Mouse (Mus musculus) intestine, postnatal 0 days (tissue): Measurements from ENCODE around the gene Tgfbr2. TPM values are rescaled to one million over a fixed set of nuclear protein-coding genes. Genes with fewer than 3 reads are reported as not detected.

Experiments used
- ATAC-seq: fragments of 200-750 bp; cut with Nextera tagmentation; 2 replicates; pipeline ENCODE4 v1.8.0; 2017; ENCODE audit warnings: mild to moderate bottlenecking, moderate TSS enrichment, moderate library complexity
- H3K27ac ChIP-seq: fragments of 300-500 bp; sonication (generic); 2 replicates; pipeline ENCODE4 v1.5.1; 2014; ENCODE audit warnings: mild to moderate bottlenecking, low read depth, low read length, moderate library complexity
- H3K27me3 ChIP-seq: fragments of 300-500 bp; sonication (generic); replicated peaks from 2 replicates; pipeline ENCODE4 v1.6.1; 2014; ENCODE audit warnings: low read length, mixed read lengths; ENCODE audit not compliant: control insufficient read depth, insufficient read depth
- H3K36me3 ChIP-seq: fragments of 300-500 bp; sonication (generic); 2 replicates; pipeline ENCODE4 v1.6.1; 2014; ENCODE audit warnings: mild to moderate bottlenecking, moderate library complexity; ENCODE audit not compliant: control insufficient read depth, insufficient read depth
- H3K4me1 ChIP-seq: fragments of 300-500 bp; sonication (generic); replicated peaks from 2 replicates; pipeline ENCODE4 v1.6.1; 2014; ENCODE audit warnings: antibody characterized with exemption, low read length, mixed read lengths; ENCODE audit not compliant: control insufficient read depth, insufficient read depth
- H3K4me2 ChIP-seq: fragments of 300-500 bp; sonication (generic); replicated peaks from 2 replicates; pipeline ENCODE4 v1.6.1; 2014; ENCODE audit warnings: low read depth, mild to moderate bottlenecking, moderate library complexity
- H3K4me3 ChIP-seq: fragments of 300-500 bp; sonication (generic); 2 replicates; pipeline ENCODE4 v1.5.1; 2014; ENCODE audit warnings: low read depth, low read length
- H3K9ac ChIP-seq: fragments of 300-500 bp; sonication (generic); 2 replicates; pipeline ENCODE4 v1.6.1; 2014; ENCODE audit warnings: mild to moderate bottlenecking, low read depth, low read length
- H3K9me3 ChIP-seq: fragments of 300-500 bp; sonication (generic); 2 replicates; pipeline ENCODE4 v1.6.1; 2016; ENCODE audit warnings: mixed run types; ENCODE audit not compliant: control insufficient read depth
- CTCF ChIP-seq: sonication (generic); IDR thresholded peaks from 2 replicates; pipeline ENCODE4 v1.5.1; 2016; ENCODE audit warnings: low read depth, mild to moderate bottlenecking, control low read depth, antibody characterized with exemption, moderate library complexity
- WGBS: fragments of 180-500 bp; shearing (Covaris S2); extraction: QIAGEN DNeasy Blood & Tissue Kit; methylation state at CpG from one replicate; pipeline ENCODE4 v1.1.7; 2014; 5-methylcytosine and 5-hydroxymethylcytosine counted together
- polyA plus RNA-seq: library from polyadenylated mRNA; unstranded; fragments of >200 nt; fragmentation: Nextera tagmentation; extraction: Ambion mirVana; gene quantifications from 2 replicates; pipeline ENCODE4 v1.2.1, GENCODE M21; 2015

Gene Tgfbr2
- polyA plus RNA-seq, 1 experiment from 2014 or later, result 16.0 TPM

DNA sequence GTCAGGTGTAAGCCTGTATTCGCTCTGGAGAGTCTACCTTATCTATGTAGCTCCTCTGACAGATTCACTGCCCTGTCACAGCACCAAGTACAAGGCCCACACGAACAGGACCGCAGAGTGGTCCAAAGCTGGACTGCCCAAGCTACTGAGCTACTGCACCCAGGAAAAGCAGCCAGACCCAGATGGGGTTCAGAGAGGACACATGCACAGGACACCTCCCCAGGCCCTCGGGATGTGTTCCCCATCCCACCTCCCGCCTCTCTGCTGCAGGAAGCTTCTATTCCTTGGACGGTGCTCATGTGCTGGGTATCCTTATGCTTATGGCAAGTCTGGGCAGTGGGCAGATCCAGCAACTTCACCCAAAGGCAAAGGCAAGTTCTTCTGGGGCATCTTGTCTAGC lies 34.7 kb downstream of the Tgfbr2 start:
- no peak for TF ChIP-seq CTCF
- Histone ChIP-seq H3K9ac (no peak overlapping the region), H3K9me3 (no peaks in the 10 kb centered on the region), H3K27me3 (no peaks in the 10 kb centered on the region), H3K4me1 (0 out of 2 replicates have a peak, but pooled peaks cover 6% of the 10 kb centered on the region), H3K36me3 (no peaks in the 10 kb centered on the region), H3K27ac (no peak overlapping the region), H3K4me2 (no peak overlapping the region), H3K4me3 (no peak overlapping the region)
- WGBS, result 92% methylated on average over 6 of the region's 6 CpGs
- ATAC-seq, result no peak

DNA sequence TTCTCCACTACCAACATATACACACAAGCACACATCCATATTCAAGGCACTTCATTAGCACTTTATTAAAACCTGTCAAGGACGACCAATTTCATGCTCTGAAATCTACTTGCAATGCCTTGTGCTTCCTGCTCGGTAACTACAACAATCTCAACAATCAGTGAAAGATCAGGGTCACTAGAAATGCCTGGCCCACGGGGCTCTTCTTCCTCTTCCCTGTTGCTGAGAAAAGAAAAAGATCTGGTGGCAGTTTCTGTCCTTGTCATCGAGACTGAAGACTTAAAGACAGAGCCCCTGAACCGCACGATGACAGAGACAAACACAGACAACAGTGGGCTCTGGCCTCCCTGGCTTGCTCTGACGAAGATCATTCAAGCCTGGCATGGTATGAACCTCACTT lies 35.6 kb downstream of the Tgfbr2 start:
- Histone ChIP-seq H3K36me3 (no peaks in the 10 kb centered on the region), H3K4me1 (0 out of 2 replicates have a peak, but pooled peaks cover 3% of the 10 kb centered on the region), H3K9me3 (no peaks in the 10 kb centered on the region), H3K9ac (no peak overlapping the region), H3K27ac (no peak overlapping the region), H3K4me2 (no peak overlapping the region), H3K27me3 (no peaks in the 10 kb centered on the region), H3K4me3 (no peak overlapping the region)
- WGBS, result 76% methylated on average over 7 of the region's 7 CpGs
- ATAC-seq, result no peak
- TF ChIP-seq CTCF, result no peak

DNA sequence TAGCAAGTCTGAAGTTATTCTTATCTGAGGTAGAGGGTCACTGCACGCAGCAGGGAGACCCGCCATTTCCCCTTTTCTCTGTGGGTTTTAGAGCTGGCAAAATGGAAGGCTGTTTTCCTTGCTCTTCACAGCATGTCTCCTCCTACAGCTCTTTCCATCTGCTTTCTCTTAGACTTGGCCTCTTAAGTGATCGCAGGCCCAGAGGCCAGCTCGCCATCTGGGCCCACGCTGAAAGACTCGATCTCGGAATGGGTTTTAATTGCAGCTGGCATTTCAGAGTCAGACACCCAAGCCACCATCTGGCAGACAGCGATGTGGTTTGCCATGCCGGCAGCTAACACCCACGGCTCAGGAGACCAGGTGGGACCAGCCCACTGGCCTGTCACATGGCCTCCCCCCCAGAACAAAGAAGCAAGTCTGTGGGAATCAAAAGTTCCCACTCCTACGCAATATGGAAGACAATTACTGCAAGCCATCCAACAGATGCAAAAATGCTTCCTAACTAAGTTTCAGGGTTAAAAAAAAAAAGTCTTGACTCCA lies 36.5 kb downstream of the Tgfbr2 start:
- no peak for ATAC-seq
- WGBS, result 76% methylated on average over 11 of the region's 11 CpGs

DNA sequence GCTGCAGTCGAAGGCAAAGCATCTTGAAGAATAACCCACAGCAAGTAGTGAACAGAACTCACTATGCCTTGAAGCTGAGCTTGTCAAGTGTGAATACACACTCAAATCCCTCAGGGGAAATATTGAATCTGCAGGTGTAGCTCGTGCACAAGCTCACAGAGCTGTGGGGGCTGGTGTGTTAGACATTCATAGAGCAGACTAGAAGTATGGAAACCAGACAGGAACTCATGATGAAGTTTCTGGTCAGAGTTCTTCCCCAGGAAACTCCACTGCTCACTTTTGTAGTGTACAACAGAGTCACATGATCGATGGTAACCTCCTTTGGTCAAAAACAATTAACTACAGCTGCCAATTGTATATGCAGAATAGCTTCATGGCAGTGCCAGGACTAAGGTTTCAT lies 37.5 kb downstream of the Tgfbr2 start:
- ATAC-seq, result no peak

More for the DNA sequence above, 36.5 kb downstream of the Tgfbr2 start:
- Histone ChIP-seq H3K9ac (no peak overlapping the region), H3K9me3 (no peaks in the 10 kb centered on the region), H3K36me3 (no peaks in the 10 kb centered on the region), H3K4me2 (no peak overlapping the region), H3K27ac (no peak overlapping the region), H3K4me1 (0 out of 2 replicates have a peak, but pooled peaks cover 3% of the 10 kb centered on the region), H3K4me3 (no peak overlapping the region), H3K27me3 (no peaks in the 10 kb centered on the region)
- TF ChIP-seq CTCF, result no peak

DNA sequence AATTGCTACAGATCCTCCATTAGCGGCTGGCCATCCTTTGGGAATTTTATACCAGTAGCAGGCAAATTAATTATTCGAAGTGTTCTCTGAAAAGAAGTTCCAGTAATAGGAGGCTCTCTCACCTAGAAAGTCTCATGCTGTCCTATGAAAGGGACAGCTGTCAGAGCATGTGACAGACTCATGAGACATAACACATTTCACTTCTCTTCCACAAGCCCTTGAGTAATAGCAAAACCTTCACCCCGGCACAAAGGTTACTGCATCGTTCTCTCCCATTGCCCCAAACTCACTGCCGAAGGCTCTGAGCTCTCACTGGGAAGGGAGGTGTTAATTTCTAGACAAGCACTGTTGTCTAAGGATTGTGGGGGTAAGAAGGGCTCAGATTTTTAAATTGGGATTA lies 38.3 kb downstream of the Tgfbr2 start:
- WGBS, result 71% methylated on average over 5 of the region's 5 CpGs
- Histone ChIP-seq H3K9me3 (no peaks in the 10 kb centered on the region), H3K4me1 (0 out of 2 replicates have a peak, but pooled peaks cover 3% of the 10 kb centered on the region), H3K4me2 (no peak overlapping the region), H3K4me3 (no peak overlapping the region), H3K36me3 (peaks cover under 1% of the 10 kb centered on the region), H3K27me3 (no peaks in the 10 kb centered on the region), H3K27ac (no peak overlapping the region), H3K9ac (no peak overlapping the region)
- TF ChIP-seq CTCF, result no peak
- ATAC-seq, result no peak

More for the DNA sequence above, 37.5 kb downstream of the Tgfbr2 start:
- Histone ChIP-seq H3K9me3 (no peaks in the 10 kb centered on the region), H3K4me1 (0 out of 2 replicates have a peak, but pooled peaks cover 3% of the 10 kb centered on the region), H3K27ac (no peak overlapping the region), H3K4me2 (no peak overlapping the region), H3K36me3 (no peaks in the 10 kb centered on the region), H3K4me3 (no peak overlapping the region), H3K9ac (no peak overlapping the region), H3K27me3 (no peaks in the 10 kb centered on the region)
- 82% methylated on average over 3 of the region's 3 CpGs for WGBS
- no peak for TF ChIP-seq CTCF

DNA sequence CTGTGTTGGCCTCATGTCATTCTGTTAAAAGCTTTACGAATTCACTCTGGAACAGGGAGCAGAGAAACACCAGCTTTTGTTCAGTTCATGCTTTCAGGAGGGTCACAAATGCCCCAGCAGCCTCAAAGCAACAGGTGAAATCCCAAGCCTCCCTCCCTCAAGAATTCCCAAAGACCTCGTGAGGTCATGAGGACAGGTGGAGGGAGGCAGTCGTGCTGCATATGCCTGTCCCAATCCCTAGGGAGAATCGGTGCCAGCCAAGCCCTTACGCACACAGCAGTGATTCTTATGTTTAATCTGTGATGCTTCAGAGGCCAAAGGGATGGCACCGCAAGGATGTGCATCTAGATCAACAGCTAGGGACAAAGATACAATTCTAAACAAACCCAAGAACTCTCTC lies 39.0 kb downstream of the Tgfbr2 start:
- Histone ChIP-seq H3K9me3 (no peaks in the 10 kb centered on the region), H3K4me3 (no peak overlapping the region), H3K27me3 (no peaks in the 10 kb centered on the region), H3K27ac (no peak overlapping the region), H3K4me1 (0 out of 2 replicates have a peak, but pooled peaks cover 3% of the 10 kb centered on the region), H3K4me2 (no peak overlapping the region), H3K36me3 (peaks cover 7% of the 10 kb centered on the region), H3K9ac (no peak overlapping the region)
- ATAC-seq, result no peak
- WGBS, result 64% methylated on average over 6 of the region's 6 CpGs
- TF ChIP-seq CTCF, result no peak
